Mouse (Mus musculus): Measurements from ENCODE around the gene Tmem72.

GRCm38 (mm10) chr6:116733577-116733976, 16.9 kb upstream of the Tmem72 start:
- TF ChIP-seq POLR2A (IDR thresholded peaks at IDR 0.05; ENCODE audit: control insufficient read depth, low read depth, low read length), result no peak
- no peak for TF ChIP-seq CTCF (IDR thresholded peaks at IDR 0.05; ENCODE audit: control insufficient read depth, insufficient read depth, insufficient replicate concordance, low read depth, low read length)
